Mouse (Mus musculus) A20 (cell line): ENCODE measurements at regions not wholly inside any gene's neighbourhood (a gene's known extent, or its start where the extent isn't known, plus 50 kb on each side); places are given as distances from the start of the nearest gene placed in this dataset.
A peak's percentile ranks its signal among the peaks of the same experiment; 100 is the strongest.
"Not testable (repeated sequence)": the region's sequence is repeated elsewhere in the genome, so short reads cannot be mapped to it uniquely, and the experiment has no call there.

Source experiments
- DNase-seq: peaks from one replicate; pipeline ENCODE4 v3.0.0-alpha.2; 2011; ENCODE audit warnings: low read depth, low spot score

DNA sequence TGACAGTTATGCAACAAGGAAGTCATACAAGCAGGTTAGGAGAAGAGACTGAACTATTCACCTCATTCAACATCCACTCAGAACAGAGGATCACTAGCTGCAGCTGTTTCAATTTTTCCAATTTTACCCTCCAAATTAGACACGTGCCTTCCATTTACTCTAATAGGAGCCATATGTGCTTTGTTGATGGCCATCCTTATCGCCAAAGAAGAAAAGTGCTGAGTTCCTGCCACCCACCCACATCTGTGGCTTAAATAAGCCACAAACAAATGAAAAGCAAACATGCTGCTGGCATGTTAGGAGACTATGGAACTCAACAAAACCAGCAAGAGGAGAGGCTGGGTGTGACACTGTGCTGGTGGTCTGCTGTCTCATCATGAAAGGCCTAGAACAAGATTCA lies 1786.1 kb downstream of the 9330182O14Rik start:
- DNase-seq = no peak

DNA sequence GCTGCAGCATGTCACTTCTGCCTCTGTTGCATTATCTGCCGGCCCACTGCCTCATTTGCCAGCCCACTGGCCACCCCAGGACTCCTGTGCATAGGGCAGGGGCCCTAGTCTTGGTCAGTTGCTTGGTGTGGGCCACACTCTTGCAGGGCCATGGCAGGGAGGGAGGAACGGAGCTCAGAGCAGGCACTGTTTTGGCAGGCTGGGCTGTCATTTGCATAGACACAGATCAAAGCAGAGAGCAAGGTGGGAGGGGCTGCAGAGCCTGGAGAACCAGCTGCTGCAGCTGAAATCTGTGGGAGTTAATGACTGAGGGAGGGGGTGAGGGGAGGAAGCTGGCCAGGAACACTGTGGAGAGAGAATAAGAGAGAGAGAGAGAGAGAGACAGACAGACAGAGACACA lies 1802.5 kb downstream of the 9330182O14Rik start:
- DNase-seq = peak; percentile 33

DNA sequence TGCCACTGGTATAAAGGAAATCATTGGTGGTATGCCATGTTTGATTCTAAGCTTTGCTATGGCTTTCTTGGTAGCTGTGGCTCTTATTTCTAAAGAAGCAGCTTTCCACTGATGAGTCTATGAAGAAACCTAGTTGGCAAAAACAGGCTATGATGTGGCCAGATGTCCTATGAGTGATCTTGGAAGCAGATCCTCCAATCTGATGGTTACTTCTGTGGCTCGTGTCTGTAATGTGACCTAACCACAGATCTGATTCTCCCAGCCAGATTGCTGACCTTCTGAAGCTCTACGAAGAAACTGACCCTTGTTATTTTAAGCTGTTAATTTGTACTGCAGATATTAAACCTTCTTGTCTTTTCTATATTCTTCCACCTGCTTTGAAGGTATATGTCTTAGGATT lies 1811.1 kb downstream of the 9330182O14Rik start:
- DNase-seq = no peak

DNA sequence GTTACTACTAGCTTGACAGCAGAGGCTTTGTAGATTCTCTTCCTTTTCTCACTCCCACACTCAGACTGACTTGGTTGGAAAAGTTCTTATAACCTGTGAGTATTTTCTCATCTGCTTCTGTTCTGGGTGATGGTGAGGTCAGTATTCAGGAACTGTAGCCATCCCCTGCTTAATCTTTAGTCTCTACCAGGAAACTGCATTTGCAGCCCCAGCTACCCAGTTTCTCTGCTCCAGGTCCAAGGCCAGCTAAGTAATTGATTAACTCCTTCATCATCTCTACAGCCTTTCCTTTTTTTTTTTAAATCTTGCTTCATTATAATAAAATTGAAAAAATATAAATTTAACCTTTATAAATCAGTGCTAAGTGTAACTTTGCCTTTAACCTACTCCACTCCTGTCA lies 1813.7 kb downstream of the 9330182O14Rik start:
- DNase-seq = no peak

DNA sequence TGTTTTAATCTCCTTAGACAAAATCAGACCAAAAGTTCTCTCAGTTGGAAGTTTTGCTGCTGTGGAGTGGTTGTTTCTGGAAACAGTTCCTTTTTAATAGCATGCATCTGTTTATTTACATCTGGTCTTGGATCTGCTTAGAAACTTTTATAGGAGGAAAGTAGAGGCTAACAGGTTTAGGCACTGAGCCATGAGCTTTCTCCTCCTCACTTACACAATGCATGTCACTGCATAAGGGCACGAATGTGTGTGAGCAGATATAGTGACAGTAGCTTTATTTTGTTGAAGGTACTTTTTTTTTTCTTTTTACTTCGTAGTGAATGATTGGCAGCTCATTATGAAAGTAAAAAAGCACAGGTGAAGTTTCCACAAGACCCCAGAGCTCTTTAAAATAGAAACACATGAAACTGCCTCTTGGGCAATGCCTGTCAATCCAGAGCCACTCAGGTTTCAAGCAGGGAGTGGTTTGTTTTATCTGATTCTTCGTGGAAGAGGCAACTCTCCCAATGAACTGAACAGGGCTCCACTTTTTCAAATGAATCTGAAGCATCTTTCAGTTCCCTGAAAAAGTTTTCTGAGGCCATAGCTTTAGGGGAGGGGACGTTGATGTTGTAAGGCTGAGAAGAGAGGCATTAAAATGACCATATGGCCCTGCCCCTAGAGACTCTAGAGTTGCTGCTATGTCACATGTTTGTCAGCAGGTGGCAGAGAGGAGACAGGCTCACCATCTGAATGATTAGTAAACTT lies 1814.4 kb downstream of the 9330182O14Rik start:
- DNase-seq = peak; percentile 33

DNA sequence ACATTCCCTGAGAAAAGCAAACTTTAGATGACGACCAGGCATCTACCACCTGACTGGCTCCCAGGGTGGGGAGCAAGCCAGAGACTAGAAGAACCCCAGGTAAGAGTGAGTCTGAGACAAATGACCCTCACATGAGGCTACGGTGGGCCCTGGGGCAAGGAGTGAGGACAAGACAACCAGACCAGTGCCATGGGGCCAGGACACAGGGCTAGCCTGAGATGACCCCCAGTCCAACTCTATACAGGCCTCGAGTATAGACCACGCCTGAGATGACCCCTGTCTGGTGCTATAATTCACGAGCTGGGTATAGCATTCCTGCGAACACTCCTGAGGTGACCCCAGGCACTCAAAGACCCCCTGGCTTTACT lies 1814.9 kb downstream of the 9330182O14Rik start:
- DNase-seq = no peak

DNA sequence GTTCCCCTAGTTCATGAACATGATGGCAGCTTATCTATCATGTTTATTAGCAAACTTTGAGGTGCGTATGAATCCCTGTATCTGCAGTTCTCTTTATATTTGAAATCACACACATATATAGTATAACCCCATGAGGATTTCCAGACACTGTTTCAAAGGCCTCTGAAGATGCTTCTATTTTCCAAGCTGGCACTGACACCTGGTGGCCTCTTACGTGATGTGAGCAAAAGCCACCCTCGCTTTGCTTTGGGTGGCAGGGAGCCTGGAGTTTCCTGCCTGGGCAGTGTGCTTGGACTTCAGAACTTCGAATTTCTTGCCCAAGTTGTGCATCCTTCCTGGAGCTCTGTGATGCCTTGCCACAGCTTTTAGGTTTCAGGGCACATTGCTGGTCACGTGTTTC lies 1817.1 kb downstream of the 9330182O14Rik start:
- DNase-seq = peak; percentile 11

DNA sequence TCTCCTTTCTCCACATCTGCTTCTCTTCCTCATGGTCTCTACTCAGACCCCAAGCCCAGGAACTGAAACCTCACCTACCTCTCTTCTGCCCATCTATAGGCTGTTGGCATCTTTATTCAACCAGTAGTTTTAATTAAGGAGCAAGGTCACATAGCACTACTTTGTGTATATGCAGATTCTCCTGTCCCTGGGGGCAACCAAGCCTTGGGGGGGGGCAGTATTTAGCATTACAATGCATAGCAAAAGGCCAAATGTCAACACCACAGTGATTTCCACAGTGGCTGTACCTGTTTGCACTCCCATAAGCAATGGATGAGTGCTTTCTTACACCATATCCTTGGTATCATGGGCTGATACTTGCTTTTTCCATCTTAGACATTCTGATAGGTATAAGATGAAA lies 1826.4 kb downstream of the 9330182O14Rik start:
- no peak for DNase-seq

DNA sequence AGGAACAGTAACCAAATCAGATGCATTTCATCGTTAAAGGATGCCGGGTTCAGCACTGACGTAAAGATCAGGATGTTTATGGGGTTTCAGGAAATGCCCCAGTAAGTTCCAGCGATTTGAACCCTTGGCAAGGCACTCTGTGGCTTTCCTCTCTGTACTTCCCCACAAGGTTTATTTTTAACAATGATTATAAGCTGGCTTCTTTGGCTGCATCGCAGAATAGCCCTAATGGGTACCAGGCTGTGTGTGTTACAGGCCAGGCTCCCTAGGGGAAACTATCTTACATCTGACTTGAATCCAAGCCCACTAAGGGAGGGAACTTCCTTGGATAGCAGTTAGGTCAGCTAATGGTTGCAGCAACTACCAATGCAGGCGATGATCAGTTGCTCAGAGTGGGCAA lies 1836.7 kb downstream of the 9330182O14Rik start:
- DNase-seq = no peak

DNA sequence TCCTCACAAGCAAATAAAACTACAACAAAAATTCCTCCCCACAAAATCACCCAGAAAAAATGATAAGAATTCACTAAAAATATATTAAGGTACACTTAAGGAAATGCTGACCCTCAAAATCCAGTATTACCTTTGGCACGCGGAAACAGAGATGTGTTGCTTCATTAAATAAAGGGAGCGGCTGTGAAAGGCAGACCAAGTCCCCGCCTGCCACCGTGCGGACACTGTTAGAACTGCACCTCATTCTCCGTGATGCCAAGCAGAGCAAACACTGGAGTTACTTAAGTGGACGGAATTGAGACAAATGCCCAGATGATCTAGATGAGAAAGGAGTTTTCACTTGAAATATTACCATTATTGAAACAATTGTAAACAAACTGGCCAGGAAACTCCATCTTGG lies 1839.1 kb downstream of the 9330182O14Rik start:
- peak; percentile 73 for DNase-seq

DNA sequence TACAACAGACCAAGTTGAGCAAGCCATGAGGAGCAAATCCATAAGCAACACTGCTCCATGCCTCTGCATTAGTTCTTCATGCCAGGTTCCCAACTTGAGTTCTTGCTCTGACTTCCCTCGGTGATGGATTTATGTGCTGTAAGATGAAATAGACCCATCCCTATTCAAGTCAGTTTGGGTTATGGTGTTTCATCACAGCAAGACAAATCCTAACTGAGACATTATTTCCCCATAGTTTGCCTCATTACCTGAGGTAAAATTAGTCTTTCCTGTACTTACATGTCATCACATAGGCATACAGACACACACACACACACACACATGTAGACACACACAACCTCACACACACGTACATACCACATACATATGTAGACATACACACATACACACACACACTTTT lies 1843.0 kb downstream of the 9330182O14Rik start:
- no peak for DNase-seq

DNA sequence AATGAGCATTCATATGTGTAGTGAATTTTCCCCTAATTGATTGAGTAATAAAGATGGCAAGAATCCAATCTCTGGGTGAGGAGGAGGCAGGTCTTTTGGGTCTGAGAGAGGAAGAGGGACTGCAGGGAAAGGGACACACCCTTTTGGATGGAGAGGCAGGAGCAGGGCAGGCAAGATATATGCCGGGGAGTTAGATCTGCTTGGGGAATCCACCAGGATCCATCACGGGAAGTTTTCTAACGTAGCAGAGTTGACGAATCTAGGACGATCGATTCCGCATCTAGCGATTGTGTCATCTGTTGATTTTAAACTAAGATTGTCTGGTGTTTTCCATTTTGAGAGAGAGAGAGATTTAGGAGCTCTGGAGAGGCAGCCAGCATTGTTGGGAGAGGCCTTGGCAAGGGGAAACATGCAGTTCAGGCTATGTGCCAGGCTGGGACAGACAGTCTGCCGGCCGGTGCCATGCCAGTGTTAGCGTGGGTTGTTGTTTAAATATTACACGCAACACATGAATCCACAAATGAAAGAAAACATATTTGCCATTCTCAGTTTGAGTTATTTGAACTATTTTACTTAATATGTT lies 1843.6 kb downstream of the 9330182O14Rik start:
- no peak for DNase-seq

DNA sequence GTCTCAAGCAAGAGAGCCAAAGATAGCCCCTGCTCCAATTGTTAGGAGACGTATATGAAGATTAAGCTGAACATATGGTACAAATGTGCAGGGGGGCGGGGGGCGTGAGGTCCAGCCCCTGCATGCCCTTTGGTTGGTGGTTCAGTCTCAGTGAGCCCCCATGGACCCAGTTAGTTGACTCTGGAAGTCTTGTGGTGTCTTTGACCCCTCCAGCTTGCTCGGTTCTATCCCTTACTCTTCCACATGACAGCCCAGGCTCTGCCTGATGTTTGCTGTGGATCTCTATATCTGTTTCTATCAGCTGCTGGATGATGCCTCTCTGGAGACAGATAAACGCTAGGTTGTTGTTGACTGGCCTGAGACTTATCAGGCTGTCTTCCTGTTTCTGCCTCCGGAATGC lies 1849.1 kb downstream of the 9330182O14Rik start:
- no peak for DNase-seq

DNA sequence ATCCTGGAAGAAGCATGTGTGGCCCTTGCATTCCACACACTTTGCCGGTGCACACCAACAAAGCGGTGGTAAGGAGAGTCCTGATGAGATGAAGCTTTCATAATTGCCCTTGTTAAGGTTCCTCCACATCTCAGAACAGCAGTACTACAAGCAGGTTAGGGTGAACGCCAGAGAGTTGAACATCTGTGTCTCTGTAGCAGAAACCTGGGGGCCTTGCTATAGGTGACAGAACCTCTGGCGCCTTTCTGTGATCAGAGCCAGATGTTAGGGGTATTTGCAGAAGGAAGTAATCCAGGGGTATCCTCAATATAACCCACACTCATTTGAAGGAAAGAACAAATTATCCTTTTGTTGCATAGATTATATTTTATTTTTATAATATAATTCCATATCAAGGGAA lies 1850.1 kb downstream of the 9330182O14Rik start:
- DNase-seq = no peak

DNA sequence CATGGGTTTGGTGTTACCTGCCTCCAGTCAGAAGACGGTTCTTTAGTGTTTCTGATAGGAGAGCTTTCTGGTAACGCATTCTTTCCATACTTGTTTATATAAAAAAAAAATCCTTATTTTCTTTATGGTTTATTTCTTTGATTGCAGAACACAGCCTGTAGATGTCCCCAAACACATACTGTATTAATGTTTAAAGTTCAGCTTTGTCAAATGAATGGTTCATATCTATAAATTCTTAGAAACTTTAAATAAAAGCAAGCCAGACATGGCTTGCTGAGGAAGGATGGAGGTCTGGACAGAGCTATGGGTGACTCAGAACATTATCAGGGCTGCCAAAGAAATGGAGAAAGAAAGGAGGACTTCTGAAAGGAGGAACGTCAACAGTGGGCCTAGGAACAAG lies 1852.1 kb downstream of the 9330182O14Rik start:
- DNase-seq = no peak

DNA sequence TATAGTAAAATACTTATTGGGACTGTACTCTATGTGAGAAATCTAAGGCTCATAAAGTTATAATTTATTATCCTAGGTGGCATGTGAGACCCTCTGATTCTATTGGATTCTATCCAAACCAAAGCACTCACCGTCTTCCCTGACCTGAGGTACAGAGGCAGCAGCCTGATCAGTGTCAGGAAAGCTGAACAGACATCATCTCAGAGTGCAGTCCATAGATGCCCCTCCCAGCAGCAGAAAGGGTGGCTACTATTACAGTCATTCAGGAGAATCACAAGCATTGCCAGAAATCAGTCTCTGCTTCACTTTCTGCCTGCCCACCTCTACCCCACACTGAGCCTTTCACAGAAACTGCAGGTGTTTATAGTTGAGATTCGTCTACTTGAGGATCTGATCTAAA lies 1854.9 kb downstream of the 9330182O14Rik start:
- no peak for DNase-seq

DNA sequence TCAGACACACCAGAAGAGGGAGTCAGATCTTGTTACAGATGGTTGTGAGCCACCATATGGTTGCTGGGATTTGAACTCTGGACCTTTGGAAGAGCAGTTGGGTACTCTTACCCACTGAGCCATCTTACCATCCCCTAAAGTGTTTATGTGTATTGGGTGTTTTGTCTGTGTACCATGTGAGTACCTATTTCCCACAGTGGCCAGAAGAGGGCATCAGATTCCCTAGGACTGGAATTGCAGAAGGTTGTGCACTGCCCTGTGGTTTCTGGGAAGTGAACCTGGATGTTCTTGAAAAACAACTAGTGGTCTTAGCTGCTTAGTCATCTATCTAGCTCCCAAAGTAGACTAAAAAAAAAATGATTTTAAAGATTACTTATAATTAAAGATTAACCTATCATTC lies 1857.7 kb downstream of the 9330182O14Rik start:
- DNase-seq = no peak

DNA sequence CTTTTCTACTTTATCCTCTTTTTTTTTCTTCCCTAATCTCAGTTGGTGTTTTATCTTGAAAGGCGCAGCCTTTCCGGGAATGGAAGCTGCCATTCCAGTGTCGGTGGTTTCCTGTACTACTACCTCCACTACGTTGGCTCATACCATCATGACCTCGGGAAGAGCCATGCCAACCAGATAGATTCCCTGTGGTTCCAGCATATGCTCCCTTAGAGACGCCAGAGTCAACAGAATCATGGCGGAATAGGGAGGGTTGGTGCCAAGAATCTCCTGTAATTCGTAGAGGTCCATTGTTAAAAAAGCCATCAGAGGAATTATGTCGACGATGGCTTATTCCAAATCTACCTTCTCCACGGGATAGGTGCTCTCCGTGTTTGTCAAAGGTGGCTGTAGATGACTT lies 1898.1 kb downstream of the 9330182O14Rik start:
- not testable (repeated sequence) for DNase-seq

DNA sequence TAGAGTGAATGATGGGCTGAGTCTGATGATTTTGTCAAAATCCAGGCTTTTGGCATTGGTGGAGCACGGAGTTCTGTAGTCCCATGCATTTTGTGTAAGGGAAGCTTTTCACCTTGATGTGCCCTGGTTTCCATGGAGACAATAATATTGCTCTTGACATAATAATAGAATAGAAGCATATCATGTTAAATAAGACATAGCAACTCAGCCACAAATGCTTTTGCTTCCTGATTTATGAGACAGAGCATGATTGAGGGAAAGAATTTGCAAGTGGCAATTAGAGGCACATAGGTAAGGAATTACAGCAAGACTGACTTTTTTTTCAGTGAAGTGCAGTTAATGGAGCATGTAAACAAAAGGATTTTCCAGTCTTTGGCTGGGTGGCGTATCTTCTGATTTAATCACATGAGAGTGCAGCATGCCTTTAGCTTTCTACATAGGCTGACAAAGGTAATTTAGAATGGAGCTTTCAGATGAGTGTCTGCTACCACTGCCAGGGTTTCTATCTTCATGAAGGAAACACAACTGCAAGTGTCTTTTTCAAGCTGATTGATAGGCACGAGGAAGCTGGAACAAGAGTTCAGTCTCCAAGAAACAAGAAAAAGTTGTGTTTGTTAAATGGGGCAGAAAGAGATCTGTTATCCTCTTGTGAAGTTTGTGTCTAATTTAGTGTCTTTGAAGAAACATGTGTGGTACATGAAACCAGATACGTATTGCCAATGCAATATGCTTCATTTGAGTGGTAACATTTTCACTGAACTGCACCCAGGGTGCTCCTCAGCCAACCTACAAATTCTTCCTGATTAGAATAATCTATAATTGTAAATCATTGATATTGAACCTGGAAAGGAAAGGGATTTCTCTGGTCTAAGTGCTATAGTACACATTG lies 1913.2 kb downstream of the 9330182O14Rik start:
- no peak for DNase-seq

DNA sequence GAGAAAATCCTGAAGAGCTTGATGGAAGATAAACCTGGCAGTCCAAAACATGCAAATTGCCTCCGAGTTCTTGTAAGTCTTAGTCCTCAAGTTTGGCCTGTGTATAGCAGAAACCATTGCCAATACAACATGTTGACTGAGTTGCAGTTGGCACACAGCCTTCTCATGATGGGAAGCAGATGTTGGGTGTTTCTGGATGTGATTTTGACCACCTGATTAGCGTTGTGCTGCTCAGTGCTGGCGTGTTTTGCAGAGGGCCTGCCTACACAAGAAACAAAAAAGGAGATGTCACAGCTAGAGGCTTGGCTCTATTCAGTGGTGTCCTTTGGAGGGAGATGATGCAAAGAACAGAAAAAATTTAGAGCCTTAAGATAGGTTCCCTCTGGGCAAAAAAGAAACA lies 1922.6 kb downstream of the 9330182O14Rik start:
- no peak for DNase-seq

DNA sequence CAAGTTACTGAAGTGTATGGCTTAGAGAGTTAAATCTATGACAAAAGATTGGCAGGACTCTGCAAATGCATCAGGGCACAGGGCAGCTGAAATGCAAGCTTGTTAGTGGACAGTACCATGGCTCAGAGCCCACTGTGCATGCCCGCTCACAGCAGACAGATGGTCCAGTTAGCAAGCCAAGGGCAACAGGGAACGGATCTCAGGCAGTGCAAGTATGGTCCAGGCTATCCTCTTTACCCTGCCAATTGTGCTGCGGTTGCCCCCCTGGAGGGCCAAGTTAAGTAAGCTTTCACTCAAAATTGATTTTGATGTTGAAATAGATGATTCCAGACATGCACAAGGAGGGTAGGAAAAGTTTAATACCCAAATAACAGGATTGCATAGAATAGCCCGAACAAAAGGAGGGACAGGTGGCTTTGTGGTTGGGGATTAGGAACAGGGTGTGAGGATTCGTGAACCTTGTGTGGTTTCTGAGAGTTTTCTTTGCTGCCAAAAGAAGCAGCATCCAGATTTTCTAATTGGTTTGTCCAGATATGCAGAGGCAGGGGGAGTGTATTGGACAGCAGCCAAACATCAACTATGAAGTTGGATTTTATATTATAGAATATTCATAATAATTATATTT lies 1934.2 kb downstream of the 9330182O14Rik start:
- DNase-seq = no peak

DNA sequence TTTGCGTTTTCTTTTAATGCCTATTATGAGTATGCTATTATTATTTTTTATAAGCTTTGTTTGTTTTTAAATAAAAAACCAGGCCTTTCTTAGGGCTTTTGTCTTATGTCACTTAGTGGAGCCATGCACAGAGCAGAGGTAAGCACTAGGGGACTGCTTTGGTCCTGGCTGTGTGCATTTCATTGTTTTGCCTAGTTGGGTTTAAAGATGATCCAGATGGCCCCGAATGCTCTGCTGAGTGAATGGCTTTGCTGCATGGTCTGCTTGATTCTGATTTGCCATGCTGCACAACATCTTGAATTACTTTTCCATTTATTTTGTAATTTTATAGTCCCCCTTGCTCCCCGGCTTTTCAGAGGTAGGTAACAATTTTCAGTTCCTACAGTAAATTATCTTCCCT lies 1934.9 kb downstream of the 9330182O14Rik start:
- DNase-seq = no peak
